Mouse (Mus musculus): ENCODE data around the gene Olfr203.
"Not testable (repeated sequence)": the region's sequence is repeated elsewhere in the genome, so short reads cannot be mapped to it uniquely, and the experiment has no call there.

Gene Olfr203

DNA sequence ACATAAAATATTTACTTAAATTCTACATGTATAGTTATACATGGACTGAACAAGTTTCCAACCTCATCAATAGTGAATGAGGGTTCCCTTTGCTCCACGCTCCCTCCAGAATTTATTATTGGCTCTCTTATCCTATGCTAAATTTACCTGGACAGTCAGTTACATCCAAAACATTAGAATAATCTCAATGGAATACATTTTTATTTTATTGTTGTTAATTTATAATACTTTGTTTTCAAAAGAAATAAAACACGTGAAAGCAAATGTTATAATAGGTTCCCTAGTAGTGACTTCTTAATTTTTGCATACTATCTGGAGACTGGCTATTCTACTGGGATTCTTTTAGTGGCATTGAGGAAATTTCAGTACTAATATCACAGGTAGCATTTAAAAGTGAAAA is at the start of gene Olfr203:
TSS of gene Olfr203 (plus strand) at position 301 of the 400 bp plus-strand sequence.
- no peak for DNase-seq (ENCODE audit: low spot score in 2 of 2)

GRCm38 (mm10) chr16:59249684-59250083 is 49.0 kb upstream of the Olfr203 start:
- DNase-seq (ENCODE audit: low spot score in 2 of 2) = no peak

DNA sequence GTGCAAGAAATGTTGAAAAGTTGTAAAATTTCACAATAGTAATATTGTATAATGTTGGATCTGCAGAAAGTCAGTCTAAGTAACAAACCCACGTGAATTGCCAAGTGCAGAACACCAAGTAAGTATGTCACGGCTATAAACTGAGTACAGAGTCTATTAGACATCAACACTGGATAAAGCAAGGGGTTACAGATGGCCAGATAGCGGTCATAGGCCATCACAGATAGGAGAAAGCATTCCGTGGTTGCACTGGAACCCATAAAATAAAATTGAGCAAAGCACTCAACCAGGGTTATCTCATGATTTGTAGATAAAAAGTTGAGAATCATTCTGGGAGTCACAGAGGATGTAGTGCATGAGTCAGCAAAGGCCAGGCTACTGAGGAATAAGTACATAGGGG is 29.6 kb upstream of the Olfr203 start:
- not testable (repeated sequence) for DNase-seq (ENCODE audit: low spot score in 2 of 2)

DNA sequence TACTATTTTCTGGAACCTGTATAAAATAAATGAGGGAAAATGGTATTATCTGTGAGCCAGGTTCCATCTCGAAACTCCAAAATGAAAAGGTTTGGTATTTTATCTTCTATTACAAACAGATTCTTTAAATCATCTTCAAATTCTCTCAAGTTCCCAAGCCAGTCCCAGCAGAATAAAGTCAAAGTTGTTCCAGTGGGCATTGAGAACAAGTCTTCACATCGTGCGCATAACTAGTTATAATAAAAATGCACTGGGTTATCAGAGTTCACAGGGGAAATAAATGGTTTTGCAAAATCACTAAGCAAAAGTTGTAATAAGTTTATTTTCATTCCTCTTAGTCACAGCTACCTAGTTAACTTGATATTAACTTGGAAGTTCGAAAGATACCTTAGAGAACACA is 26.1 kb upstream of the Olfr203 start, which contains the start of gene Olfr201:
TSS of gene Olfr201 (minus strand) at position 101 of the 400 bp plus-strand sequence.
- not testable (repeated sequence) for DNase-seq (ENCODE audit: low spot score in 2 of 2)

DNA sequence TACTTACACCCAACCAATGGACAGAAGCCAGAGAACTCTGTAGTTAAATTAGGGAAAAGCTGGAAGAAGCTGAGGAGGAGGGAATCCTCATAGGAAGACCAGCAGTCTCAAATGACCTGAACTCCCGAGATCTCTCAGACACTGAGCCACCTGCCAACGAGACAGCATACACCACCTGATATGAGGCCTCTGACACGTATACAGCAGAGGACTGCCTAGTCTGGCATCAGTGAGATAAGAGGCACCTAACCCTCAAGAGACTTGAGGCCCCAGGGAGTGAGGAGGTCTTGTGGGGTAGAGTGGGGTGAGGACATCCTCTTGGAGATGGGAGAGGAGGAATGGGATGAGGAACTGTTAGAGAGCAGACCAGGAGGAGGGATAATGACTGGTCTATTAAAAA is 18.1 kb upstream of the Olfr203 start:
- no peak for DNase-seq (ENCODE audit: low spot score in 2 of 2)

- no peak for DNase-seq (ENCODE audit: low spot score in 2 of 2)
These were observed 15.2 kb upstream of the Olfr203 start for GRCm38 (mm10) chr16:59283476-59283875.

- no peak for DNase-seq (ENCODE audit: low spot score in 2 of 2)
These were observed 12.0 kb upstream of the Olfr203 start, which contains the start of gene Olfr202 for GRCm38 (mm10) chr16:59286693-59287092. Gene Olfr202 (minus strand): TSS chr16:59286793.

GRCm38 (mm10) chr16:59287576-59287975 is 11.1 kb upstream of the Olfr203 start:
- DNase-seq (ENCODE audit: low spot score in 2 of 2) = not testable (repeated sequence)

GRCm38 (mm10) chr16:59318148-59318547 is 19.5 kb downstream of the Olfr203 start, which contains the start of gene Olfr204:
Gene Olfr204 (minus strand): TSS chr16:59318248.
- DNase-seq (ENCODE audit: low spot score in 2 of 2) = no peak

- DNase-seq (ENCODE audit: low spot score in 2 of 2) = not testable (repeated sequence)
These were observed 24.6 kb downstream of the Olfr203 start for GRCm38 (mm10) chr16:59323262-59323661.

DNA sequence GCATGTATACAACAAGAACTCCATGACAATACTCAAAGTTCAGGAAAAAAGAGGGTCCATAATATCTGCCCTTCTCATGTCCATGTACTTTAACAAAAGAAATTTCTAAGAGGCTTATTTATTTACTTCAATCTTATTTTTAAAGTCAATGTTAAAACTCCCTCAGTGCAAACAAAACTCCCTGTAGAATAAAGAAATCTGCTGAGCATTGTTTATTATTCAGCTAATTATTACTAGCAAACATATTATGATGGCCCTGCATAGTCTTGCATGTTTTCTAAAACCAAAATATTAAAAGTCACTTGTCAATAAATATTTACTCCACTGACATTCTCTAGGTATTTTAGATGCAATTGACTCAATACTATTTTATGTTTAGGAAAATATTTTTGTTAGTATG is 32.4 kb downstream of the Olfr203 start, which contains the start of gene Olfr205:
TSS of gene Olfr205 (minus strand) at position 101 of the 400 bp plus-strand sequence.
- no peak for DNase-seq (ENCODE audit: low spot score in 2 of 2)

DNA sequence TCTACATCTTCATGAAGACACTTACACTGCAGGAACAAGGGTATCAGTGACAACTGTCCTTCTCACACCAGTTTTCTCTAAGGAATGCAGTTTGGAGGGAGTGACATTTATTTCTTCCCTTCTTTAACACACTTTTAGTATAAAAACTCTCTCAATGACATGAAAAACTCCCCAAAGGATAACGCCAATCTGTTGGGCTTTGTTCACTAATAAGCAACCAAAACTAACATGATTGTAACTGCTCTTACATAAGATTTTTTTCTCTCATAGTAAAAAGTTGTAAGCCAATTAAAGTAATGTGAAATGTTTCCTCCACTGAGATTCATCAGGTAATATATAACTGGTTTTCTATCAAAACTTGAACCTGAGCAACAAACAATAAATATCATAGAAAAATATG is 50.5 kb downstream of the Olfr203 start, which contains the start of gene Olfr206:
TSS of gene Olfr206 (minus strand) at position 101 of the 400 bp plus-strand sequence.
- no peak for DNase-seq (ENCODE audit: low spot score in 2 of 2)

All from frontal cortex, postnatal 36 days (tissue).